Mouse (Mus musculus): Measurements from ENCODE around the gene Cstad. TPM values are rescaled to one million over a fixed set of nuclear protein-coding genes. Genes with fewer than 3 reads are reported as not detected.

Cstad gene
- polyA plus RNA-seq, 1 experiment: not detected

- H3K4me3 ChIP-seq (ENCODE audit: low read depth, low read length): no peak overlapping the region
- no peak overlapping the region for H3K27ac ChIP-seq (ENCODE audit: insufficient read depth, low read depth, low read length)
- 82% methylated on average over 9 of the region's 9 CpGs for WGBS
- H3K4me1 ChIP-seq (ENCODE audit: control insufficient read depth, insufficient read depth, insufficient read length, low read length): peaks cover 2% of the 10 kb centered on the region; the same call in 1 of the 2 replicates
- H3K27me3 ChIP-seq (ENCODE audit: control insufficient read depth, insufficient read depth, low read length): no peaks in the 10 kb centered on the region
- H3K36me3 ChIP-seq (ENCODE audit: control insufficient read depth, insufficient read depth, low read length): no peaks in the 10 kb centered on the region
- no peak for TF ChIP-seq CTCF (IDR thresholded peaks at IDR 0.05; ENCODE audit: extremely low read depth, insufficient read length, insufficient replicate concordance, low read depth, low read length)
- no peak for TF ChIP-seq POLR2A (IDR thresholded peaks at IDR 0.05; ENCODE audit: low read depth, low read length)
Measured at GRCm38 (mm10) chr2:30555257-30555656, 39.6 kb upstream of the Cstad start.

GRCm38 (mm10) chr2:30556495-30556894 is 38.3 kb upstream of the Cstad start:
- no peak for TF ChIP-seq POLR2A (IDR thresholded peaks at IDR 0.05; ENCODE audit: low read depth, low read length)
- TF ChIP-seq CTCF (IDR thresholded peaks at IDR 0.05; ENCODE audit: extremely low read depth, insufficient read length, insufficient replicate concordance, low read depth, low read length): no peak
- Histone ChIP-seq H3K4me1 (ENCODE audit: control insufficient read depth, insufficient read depth, insufficient read length, low read length) (peaks cover 2% of the 10 kb centered on the region), H3K27ac (ENCODE audit: insufficient read depth, low read depth, low read length) (no peak overlapping the region), H3K4me3 (ENCODE audit: low read depth, low read length) (no peak overlapping the region), H3K36me3 (ENCODE audit: control insufficient read depth, insufficient read depth, low read length) (no peaks in the 10 kb centered on the region), H3K27me3 (ENCODE audit: control insufficient read depth, insufficient read depth, low read length) (no peaks in the 10 kb centered on the region)
- WGBS: 29% methylated on average over 5 of the region's 5 CpGs

GRCm38 (mm10) chr2:30559552-30559951 is 35.3 kb upstream of the Cstad start:
- Histone ChIP-seq H3K36me3 (ENCODE audit: control insufficient read depth, insufficient read depth, low read length) (no peaks in the 10 kb centered on the region), H3K4me1 (ENCODE audit: control insufficient read depth, insufficient read depth, insufficient read length, low read length) (peaks cover 5% of the 10 kb centered on the region), H3K4me3 (ENCODE audit: low read depth, low read length) (no peak overlapping the region), H3K27me3 (ENCODE audit: control insufficient read depth, insufficient read depth, low read length) (no peaks in the 10 kb centered on the region), H3K27ac (ENCODE audit: insufficient read depth, low read depth, low read length) (no peak overlapping the region)
- TF ChIP-seq CTCF (IDR thresholded peaks at IDR 0.05; ENCODE audit: extremely low read depth, insufficient read length, insufficient replicate concordance, low read depth, low read length): no peak
- TF ChIP-seq POLR2A (IDR thresholded peaks at IDR 0.05; ENCODE audit: low read depth, low read length): no peak
- WGBS: 92% methylated on average over 1 of the region's 1 CpGs

- H3K4me1 ChIP-seq (ENCODE audit: control insufficient read depth, insufficient read depth, insufficient read length, low read length): peaks cover 3% of the 10 kb centered on the region; the same call in 1 of the 2 replicates
- no peaks in the 10 kb centered on the region for H3K36me3 ChIP-seq (ENCODE audit: control insufficient read depth, insufficient read depth, low read length)
- WGBS: 83% methylated on average over 3 of the region's 3 CpGs
- H3K27ac ChIP-seq (ENCODE audit: insufficient read depth, low read depth, low read length): no peak overlapping the region
- no peak overlapping the region for H3K4me3 ChIP-seq (ENCODE audit: low read depth, low read length)
- H3K27me3 ChIP-seq (ENCODE audit: control insufficient read depth, insufficient read depth, low read length): no peaks in the 10 kb centered on the region
- TF ChIP-seq CTCF (IDR thresholded peaks at IDR 0.05; ENCODE audit: extremely low read depth, insufficient read length, insufficient replicate concordance, low read depth, low read length): no peak
- no peak for TF ChIP-seq POLR2A (IDR thresholded peaks at IDR 0.05; ENCODE audit: low read depth, low read length)
Measured at GRCm38 (mm10) chr2:30562553-30562952, 32.3 kb upstream of the Cstad start.

- H3K4me3 ChIP-seq (ENCODE audit: low read depth, low read length): no peak overlapping the region; the same call in 1 of the 2 replicates
- H3K27me3 ChIP-seq (ENCODE audit: control insufficient read depth, insufficient read depth, low read length): no peaks in the 10 kb centered on the region
- H3K4me1 ChIP-seq (ENCODE audit: control insufficient read depth, insufficient read depth, insufficient read length, low read length): 0 out of 2 replicates have a peak, but pooled peaks cover 2% of the 10 kb centered on the region
- TF ChIP-seq POLR2A (IDR thresholded peaks at IDR 0.05; ENCODE audit: low read depth, low read length) (no peak), CTCF (IDR thresholded peaks at IDR 0.05; ENCODE audit: extremely low read depth, insufficient read length, insufficient replicate concordance, low read depth, low read length) (no peak)
- 75% methylated on average over 4 of the region's 4 CpGs for WGBS
- H3K27ac ChIP-seq (ENCODE audit: insufficient read depth, low read depth, low read length): no peak overlapping the region
- H3K36me3 ChIP-seq (ENCODE audit: control insufficient read depth, insufficient read depth, low read length): no peaks in the 10 kb centered on the region
Measured at GRCm38 (mm10) chr2:30571647-30572046, 23.2 kb upstream of the Cstad start.

GRCm38 (mm10) chr2:30573522-30573921 is 21.3 kb upstream of the Cstad start:
- Histone ChIP-seq H3K27me3 (ENCODE audit: control insufficient read depth, insufficient read depth, low read length) (no peaks in the 10 kb centered on the region), H3K4me1 (ENCODE audit: control insufficient read depth, insufficient read depth, insufficient read length, low read length) (0 out of 2 replicates have a peak, but pooled peaks cover 2% of the 10 kb centered on the region), H3K4me3 (ENCODE audit: low read depth, low read length) (no peak overlapping the region), H3K36me3 (ENCODE audit: control insufficient read depth, insufficient read depth, low read length) (no peaks in the 10 kb centered on the region), H3K27ac (ENCODE audit: insufficient read depth, low read depth, low read length) (no peak overlapping the region)
- WGBS: 84% methylated on average over 4 of the region's 4 CpGs
- TF ChIP-seq POLR2A (IDR thresholded peaks at IDR 0.05; ENCODE audit: low read depth, low read length) (no peak), CTCF (IDR thresholded peaks at IDR 0.05; ENCODE audit: extremely low read depth, insufficient read length, insufficient replicate concordance, low read depth, low read length) (no peak)

- H3K27ac ChIP-seq (ENCODE audit: insufficient read depth, low read depth, low read length): no peak overlapping the region
- H3K27me3 ChIP-seq (ENCODE audit: control insufficient read depth, insufficient read depth, low read length): no peaks in the 10 kb centered on the region
- H3K36me3 ChIP-seq (ENCODE audit: control insufficient read depth, insufficient read depth, low read length): no peaks in the 10 kb centered on the region
- no peaks in the 10 kb centered on the region for H3K4me1 ChIP-seq (ENCODE audit: control insufficient read depth, insufficient read depth, insufficient read length, low read length)
- TF ChIP-seq CTCF (IDR thresholded peaks at IDR 0.05; ENCODE audit: extremely low read depth, insufficient read length, insufficient replicate concordance, low read depth, low read length) (no peak), POLR2A (IDR thresholded peaks at IDR 0.05; ENCODE audit: low read depth, low read length) (no peak)
- H3K4me3 ChIP-seq (ENCODE audit: low read depth, low read length): no peak overlapping the region
- WGBS: 93% methylated on average over 9 of the region's 9 CpGs
Measured at GRCm38 (mm10) chr2:30577010-30577409, 17.8 kb upstream of the Cstad start.
